Mouse (Mus musculus) kidney, postnatal 0 days (tissue): ENCODE data around the gene Pcdh11x. TPM values are rescaled to one million over a fixed set of nuclear protein-coding genes. Genes with fewer than 3 reads are reported as not detected.
"Not testable (repeated sequence)": the region's sequence is repeated elsewhere in the genome, so short reads cannot be mapped to it uniquely, and the experiment has no call there.

Experiments used
- ATAC-seq: fragments of 200-750 bp; cut with Nextera tagmentation; replicated peaks from 2 replicates; pipeline ENCODE4 v1.8.0; 2017; ENCODE audit warnings: low read depth, moderate number of reproducible peaks, moderate TSS enrichment, moderate library complexity; ENCODE audit not compliant: low FRiP score
- DNase-seq: peaks from one replicate; pipeline ENCODE4 v3.0.0-alpha.2; 2016; ENCODE audit warnings: low spot score
- H3K27ac ChIP-seq: fragments of 300-500 bp; sonication (generic); 2 replicates; pipeline ENCODE4 v1.5.1; 2014; ENCODE audit warnings: mild to moderate bottlenecking
- H3K27me3 ChIP-seq: fragments of 300-500 bp; sonication (generic); 2 replicates; pipeline ENCODE4 v1.6.1; 2014; ENCODE audit warnings: low read length, mixed read lengths; ENCODE audit not compliant: insufficient read depth
- H3K36me3 ChIP-seq: fragments of 300-500 bp; sonication (generic); 2 replicates; pipeline ENCODE4 v1.6.1; 2014; ENCODE audit warnings: low read length, mixed read lengths; ENCODE audit not compliant: insufficient read depth
- H3K4me1 ChIP-seq: fragments of 300-500 bp; sonication (generic); replicated peaks from 2 replicates; pipeline ENCODE4 v1.6.1; 2014; ENCODE audit warnings: antibody characterized with exemption, low read length, mixed read lengths; ENCODE audit not compliant: insufficient read depth
- H3K4me2 ChIP-seq: fragments of 300-500 bp; sonication (generic); 2 replicates; pipeline ENCODE4 v1.6.1; 2014; ENCODE audit warnings: mild to moderate bottlenecking, low read length, moderate library complexity, mixed read lengths
- H3K4me3 ChIP-seq: fragments of 300-500 bp; sonication (generic); replicated peaks from 2 replicates; pipeline ENCODE4 v1.5.1; 2014; ENCODE audit warnings: low read depth, low read length
- H3K9ac ChIP-seq: fragments of 300-500 bp; sonication (generic); 2 replicates; pipeline ENCODE4 v1.6.1; 2014; ENCODE audit warnings: low read depth, low read length
- H3K9me3 ChIP-seq: fragments of 300-500 bp; sonication (generic); replicated peaks from 2 replicates; pipeline ENCODE4 v1.6.1; 2016; ENCODE audit warnings: low read length, inconsistent platforms, mixed read lengths
- CTCF ChIP-seq: IDR thresholded peaks from 2 replicates; pipeline ENCODE4 v1.5.1; 2016; ENCODE audit warnings: antibody characterized with exemption, low read depth, mild to moderate bottlenecking, moderate library complexity
- WGBS: fragments of 180-500 bp; shearing (Covaris S2); extraction: QIAGEN DNeasy Blood & Tissue Kit; methylation state at CpG from one replicate; pipeline ENCODE4 v1.1.7; 2014; 5-methylcytosine and 5-hydroxymethylcytosine counted together
- polyA plus RNA-seq: library from polyadenylated mRNA; unstranded; fragments of >200 nt; fragmentation: Nextera tagmentation; extraction: Ambion mirVana; gene quantifications from 2 replicates; pipeline ENCODE4 v1.2.1, GENCODE M21; 2015

The Pcdh11x gene
- polyA plus RNA-seq, 1 experiment from 2014 or later = 0.38 TPM

GRCm38 (mm10) chrX:120599309-120599708, 309.2 kb downstream of the Pcdh11x start:
- Histone ChIP-seq H3K9me3 (no peaks in the 10 kb centered on the region), H3K4me1 (no peaks in the 10 kb centered on the region), H3K27ac (no peak overlapping the region), H3K27me3 (no peaks in the 10 kb centered on the region), H3K4me3 (no peak overlapping the region), H3K9ac (no peak overlapping the region), H3K36me3 (no peaks in the 10 kb centered on the region), H3K4me2 (no peak overlapping the region)
- no peak for ATAC-seq
- no peak for TF ChIP-seq CTCF
- 93% methylated on average over 1 of the region's 1 CpGs for WGBS
- DNase-seq = no peak

- no peaks in the 10 kb centered on the region for H3K9me3 ChIP-seq
- H3K9ac ChIP-seq = no peak overlapping the region
- TF ChIP-seq CTCF = peak; percentile 38
- DNase-seq = no peak
- 53% methylated on average over 4 of the region's 4 CpGs for WGBS
- no peak for ATAC-seq
- H3K36me3 ChIP-seq = no peaks in the 10 kb centered on the region
- H3K27me3 ChIP-seq = no peaks in the 10 kb centered on the region
- no peak overlapping the region for H3K4me2 ChIP-seq
- H3K4me1 ChIP-seq = no peaks in the 10 kb centered on the region
- no peak overlapping the region for H3K4me3 ChIP-seq
- no peak overlapping the region for H3K27ac ChIP-seq
Observed at GRCm38 (mm10) chrX:120618460-120618859, 328.4 kb downstream of the Pcdh11x start.

- H3K4me2 ChIP-seq, H3K9me3 ChIP-seq, H3K36me3 ChIP-seq, H3K4me3 ChIP-seq, H3K9ac ChIP-seq, ATAC-seq, H3K4me1 ChIP-seq, DNase-seq, H3K27me3 ChIP-seq, H3K27ac ChIP-seq: not testable (repeated sequence)
- WGBS = 90% methylated on average over 1 of the region's 1 CpGs
Observed at GRCm38 (mm10) chrX:120670236-120670635, 380.2 kb downstream of the Pcdh11x start.

GRCm38 (mm10) chrX:120734144-120734543, 444.1 kb downstream of the Pcdh11x start:
- Histone ChIP-seq H3K4me3 (no peak overlapping the region), H3K27me3 (no peaks in the 10 kb centered on the region), H3K4me2 (no peak overlapping the region), H3K9me3 (no peaks in the 10 kb centered on the region), H3K27ac (no peak overlapping the region), H3K4me1 (no peaks in the 10 kb centered on the region), H3K36me3 (no peaks in the 10 kb centered on the region), H3K9ac (no peak overlapping the region)
- ATAC-seq = no peak
- no peak for TF ChIP-seq CTCF
- DNase-seq = no peak

GRCm38 (mm10) chrX:120735792-120736191, 445.7 kb downstream of the Pcdh11x start:
- WGBS = 38% methylated on average over 1 of the region's 1 CpGs
- TF ChIP-seq CTCF = no peak

GRCm38 (mm10) chrX:120944556-120944955, 654.5 kb downstream of the Pcdh11x start:
- Histone ChIP-seq H3K27me3 (no peaks in the 10 kb centered on the region), H3K9ac (no peak overlapping the region), H3K4me2 (no peak overlapping the region), H3K4me1 (no peaks in the 10 kb centered on the region), H3K4me3 (no peak overlapping the region), H3K27ac (no peak overlapping the region), H3K36me3 (no peaks in the 10 kb centered on the region), H3K9me3 (no peaks in the 10 kb centered on the region)
- ATAC-seq (no peak), DNase-seq (no peak)
- WGBS = 89% methylated on average over 3 of the region's 3 CpGs
- TF ChIP-seq CTCF = no peak

More at GRCm38 (mm10) chrX:120735792-120736191, 445.7 kb downstream of the Pcdh11x start:
- Histone ChIP-seq H3K9me3 (no peaks in the 10 kb centered on the region), H3K9ac (no peak overlapping the region), H3K4me1 (no peaks in the 10 kb centered on the region), H3K27me3 (no peaks in the 10 kb centered on the region), H3K4me2 (no peak overlapping the region), H3K27ac (no peak overlapping the region), H3K36me3 (no peaks in the 10 kb centered on the region), H3K4me3 (no peak overlapping the region)
- DNase-seq (no peak), ATAC-seq (no peak)

Other genes with a start within 250 kb of the Pcdh11x start
- gene H2afb3, start 22.8 kb downstream of the Pcdh11x start, polyA plus RNA-seq = not detected in 2 replicates